Mouse (Mus musculus): ENCODE measurements around the gene Polr2e.
"Not testable (repeated sequence)": the region's sequence is repeated elsewhere in the genome, so short reads cannot be mapped to it uniquely, and the experiment has no call there.

GRCm38 (mm10) chr10:80045364-80045763, 5.8 kb upstream of the Polr2e start:
- not testable (repeated sequence) for TF ChIP-seq CTCF (conservative IDR thresholded peaks at IDR 0.05; ENCODE audit: low read length); NANOG (IDR thresholded peaks at IDR 0.05; ENCODE audit: borderline replicate concordance, low read length); POU5F1 (IDR thresholded peaks at IDR 0.05; ENCODE audit: borderline replicate concordance, low read length)
